Mouse (Mus musculus): ENCODE measurements around the gene Xpo1. TPM values are rescaled to one million over a fixed set of nuclear protein-coding genes. Genes with fewer than 3 reads are reported as not detected.

Xpo1 gene
- total RNA-seq (2014; fragmentation: Nextera tagmentation) (213 and 219 TPM in 2 replicates), total RNA-seq (2017) (281 and 334 TPM in 2 replicates), polyA plus RNA-seq (2012) (31.2 and 34.3 TPM in 2 replicates)

DNA sequence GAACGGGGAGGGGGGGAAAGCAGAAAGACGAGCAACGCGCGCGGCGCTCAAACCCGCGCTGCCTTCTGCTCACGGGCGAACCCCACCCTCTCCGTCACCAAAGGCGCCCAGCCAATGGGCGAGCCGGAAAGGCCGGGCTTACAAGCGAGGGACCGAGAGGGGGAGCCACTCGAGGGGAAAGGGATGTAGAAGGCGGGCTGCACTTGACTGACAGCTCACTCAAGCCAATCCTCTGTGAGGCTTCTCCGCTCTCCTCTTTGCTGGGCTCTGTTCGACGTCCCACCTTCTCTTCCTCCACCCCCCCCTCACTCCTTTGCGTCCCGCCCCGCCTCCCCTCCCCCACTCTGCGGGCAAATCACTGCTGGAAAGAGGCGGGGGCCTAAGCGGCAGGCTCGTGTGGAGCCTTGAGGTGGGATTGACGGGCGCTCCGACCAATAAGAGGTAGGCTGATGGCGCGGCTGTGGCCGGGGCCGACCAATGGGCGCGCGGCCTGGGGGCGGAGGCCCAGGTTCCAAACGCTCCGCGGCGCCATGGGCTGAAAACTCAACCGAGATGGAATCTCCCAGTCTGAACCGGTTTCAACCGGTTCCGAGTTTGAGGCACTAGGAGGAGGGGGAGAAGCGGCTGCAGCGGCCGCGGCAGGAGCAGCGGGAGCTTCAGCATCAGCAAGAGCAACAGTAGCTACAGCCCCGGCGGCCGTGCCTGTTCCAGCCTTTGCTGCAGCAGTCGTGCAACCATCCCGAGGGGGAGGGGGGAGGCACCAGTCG is at the start of gene Xpo1:
TSS of gene Xpo1 (plus strand) at position 615 of the 767 bp plus-strand sequence.
- no peaks in the 10 kb centered on the region for H3K27me3 ChIP-seq (ENCODE audit: insufficient read depth, low read length)
- H3K36me3 ChIP-seq (replicated peaks) = peaks cover 23% of the 10 kb centered on the region
- peak; percentile 89 for ATAC-seq (ENCODE audit: extremely low read depth, insufficient number of reproducible peaks, low FRiP score, poor library complexity, severe bottlenecking)
- H3K4me3 ChIP-seq (ENCODE audit: low read depth, low read length) = peak within 1 kb of the TSS; percentile 98
- peak; percentile 97 for DNase-seq (ENCODE audit: low spot score)
- H3K4me1 ChIP-seq (ENCODE audit: insufficient read depth, low read depth, low read length) = peaks cover 38% of the 10 kb centered on the region
- H3K9me3 ChIP-seq (replicated peaks) = no peaks in the 10 kb centered on the region
- TF ChIP-seq POLR2AphosphoS5 (IDR thresholded peaks at IDR 0.05; ENCODE audit: insufficient replicate concordance, low read depth, low read length) (no peak), CTCF (IDR thresholded peaks at IDR 0.05; ENCODE audit: low read depth, low read length) (no peak)

DNA sequence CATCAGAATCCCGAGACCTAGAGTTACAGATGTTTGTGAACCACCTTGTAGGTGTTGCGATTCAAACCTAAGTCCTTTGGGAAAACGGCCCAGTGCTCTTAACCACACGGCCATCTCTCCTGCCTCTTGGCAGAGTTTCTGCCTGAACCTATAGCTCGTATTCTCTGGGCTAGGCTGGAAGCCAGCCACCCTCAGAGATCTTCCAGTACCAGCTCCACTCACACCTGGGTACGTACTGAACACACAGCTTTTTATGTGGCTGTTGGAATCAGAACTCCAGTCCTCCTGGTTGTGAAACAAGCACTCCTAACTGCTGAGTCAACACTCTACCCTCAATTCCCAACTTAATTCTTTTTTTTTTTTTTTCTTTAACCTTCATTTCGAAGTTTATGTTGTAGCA is 46.1 kb upstream of the Xpo1 start:
- 0 out of 2 replicates have a peak, but pooled peaks cover 2% of the 10 kb centered on the region for H3K4me1 ChIP-seq (ENCODE audit: insufficient read depth, low read depth, low read length)
- no peaks in the 10 kb centered on the region for H3K36me3 ChIP-seq (replicated peaks)
- DNase-seq (ENCODE audit: low spot score) (no peak), ATAC-seq (ENCODE audit: extremely low read depth, insufficient number of reproducible peaks, low FRiP score, poor library complexity, severe bottlenecking) (no peak)
- H3K27me3 ChIP-seq (ENCODE audit: insufficient read depth, low read length) = peaks cover 10% of the 10 kb centered on the region; the same call in 1 of the 2 replicates
- H3K4me3 ChIP-seq (ENCODE audit: low read depth, low read length) = no peak overlapping the region
- TF ChIP-seq POLR2AphosphoS5 (IDR thresholded peaks at IDR 0.05; ENCODE audit: insufficient replicate concordance, low read depth, low read length) = no peak
- no peaks in the 10 kb centered on the region for H3K9me3 ChIP-seq (replicated peaks)

DNA sequence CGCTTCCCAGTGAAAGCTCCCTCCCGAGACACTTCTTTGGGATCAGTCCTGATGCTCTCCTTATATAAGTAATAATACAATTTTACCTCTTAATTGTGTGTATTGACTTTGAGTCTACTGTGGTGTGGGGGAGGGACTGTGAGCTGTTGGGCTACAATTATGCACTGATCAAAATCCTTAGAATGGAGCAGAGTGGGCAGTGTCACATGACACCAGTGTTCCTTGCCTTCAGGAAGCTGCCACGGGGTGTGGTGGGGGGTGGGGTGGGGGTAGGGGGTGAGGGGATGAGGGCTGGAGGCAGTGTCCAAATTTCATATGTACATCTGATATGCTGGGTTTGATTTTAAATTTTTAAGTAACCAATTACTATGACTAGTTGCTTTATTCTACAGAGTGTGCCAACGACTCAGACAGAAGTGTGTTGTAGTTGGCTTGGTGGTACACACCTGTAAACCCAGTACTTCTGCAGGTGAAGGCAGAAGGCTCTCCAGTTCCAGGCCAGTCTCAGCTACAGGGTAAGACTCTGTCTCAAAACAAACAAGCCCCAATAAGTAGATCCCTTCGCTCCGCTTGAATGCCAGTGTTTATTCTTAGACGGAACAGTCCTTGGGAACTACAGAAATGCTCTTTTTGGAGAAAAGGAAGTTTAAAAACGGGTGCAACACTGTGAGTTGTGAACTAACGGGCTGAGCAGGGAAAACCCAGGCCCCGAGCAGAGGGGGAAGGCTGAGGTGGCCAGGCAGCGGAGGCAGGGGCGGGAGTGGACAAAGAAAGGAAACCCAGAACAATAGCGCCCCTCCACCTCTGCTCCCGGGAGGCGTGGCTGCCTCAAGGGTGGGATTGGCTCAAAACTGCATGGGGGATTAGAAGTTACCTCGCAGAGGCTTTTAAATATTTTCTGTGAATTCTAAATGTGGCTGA is 45.0 kb upstream of the Xpo1 start:
- DNase-seq (ENCODE audit: low spot score) (no peak), ATAC-seq (ENCODE audit: extremely low read depth, insufficient number of reproducible peaks, low FRiP score, poor library complexity, severe bottlenecking) (no peak)
- no peaks in the 10 kb centered on the region for H3K9me3 ChIP-seq (replicated peaks)
- H3K27me3 ChIP-seq (ENCODE audit: insufficient read depth, low read length) = peaks cover 6% of the 10 kb centered on the region; the same call in 1 of the 2 replicates
- no peaks in the 10 kb centered on the region for H3K36me3 ChIP-seq (replicated peaks)
- H3K4me3 ChIP-seq (ENCODE audit: low read depth, low read length) = no peak overlapping the region
- 0 out of 2 replicates have a peak, but pooled peaks cover 2% of the 10 kb centered on the region for H3K4me1 ChIP-seq (ENCODE audit: insufficient read depth, low read depth, low read length)
- TF ChIP-seq GATA2 (IDR thresholded peaks at IDR 0.05; ENCODE audit: borderline replicate concordance, low read depth, low read length) (no peak), GATA1 (IDR thresholded peaks at IDR 0.05; ENCODE audit: borderline replicate concordance, low read length) (no peak), POLR2AphosphoS5 (IDR thresholded peaks at IDR 0.05; ENCODE audit: insufficient replicate concordance, low read depth, low read length) (no peak), TAL1 (conservative IDR thresholded peaks at IDR 0.05; ENCODE audit: low read depth, low read length) (no peak), CTCF (IDR thresholded peaks at IDR 0.05; ENCODE audit: low read depth, low read length) (no peak)

DNA sequence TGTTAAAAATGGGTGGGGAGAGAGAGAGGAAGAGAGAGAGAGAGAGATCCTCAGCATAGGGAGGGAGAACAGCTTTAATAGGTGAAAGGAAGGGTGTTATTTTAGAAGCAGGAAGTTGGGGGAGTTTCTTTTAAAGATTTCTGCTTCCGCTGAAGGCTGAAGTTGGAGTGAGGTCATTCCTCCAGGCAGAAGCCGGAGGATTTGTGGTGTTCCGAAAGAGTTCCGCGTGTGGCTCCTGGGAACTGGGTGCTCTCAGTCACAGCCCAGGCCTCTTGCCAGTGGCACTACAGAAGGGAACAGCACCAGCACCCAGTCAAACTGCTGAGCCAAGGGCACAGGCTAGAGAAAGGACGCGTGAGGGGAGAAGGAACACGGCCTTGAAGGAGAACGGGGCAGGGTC is 38.4 kb upstream of the Xpo1 start:
- no peaks in the 10 kb centered on the region for H3K4me1 ChIP-seq (ENCODE audit: insufficient read depth, low read depth, low read length)
- H3K9me3 ChIP-seq (replicated peaks) = no peaks in the 10 kb centered on the region
- no peak overlapping the region for H3K4me3 ChIP-seq (ENCODE audit: low read depth, low read length)
- H3K27me3 ChIP-seq (ENCODE audit: insufficient read depth, low read length) = peaks cover 11% of the 10 kb centered on the region; the same call in 1 of the 2 replicates
- ATAC-seq (ENCODE audit: extremely low read depth, insufficient number of reproducible peaks, low FRiP score, poor library complexity, severe bottlenecking) (no peak), DNase-seq (ENCODE audit: low spot score) (no peak)
- no peaks in the 10 kb centered on the region for H3K36me3 ChIP-seq (replicated peaks)
- TF ChIP-seq GATA2 (IDR thresholded peaks at IDR 0.05; ENCODE audit: borderline replicate concordance, low read depth, low read length) = no peak
- no peak for TF ChIP-seq GATA1 (IDR thresholded peaks at IDR 0.05; ENCODE audit: borderline replicate concordance, low read length)
- TF ChIP-seq POLR2AphosphoS5 (IDR thresholded peaks at IDR 0.05; ENCODE audit: insufficient replicate concordance, low read depth, low read length) = no peak
- no peak for TF ChIP-seq CTCF (IDR thresholded peaks at IDR 0.05; ENCODE audit: low read depth, low read length)
- no peak for TF ChIP-seq TAL1 (conservative IDR thresholded peaks at IDR 0.05; ENCODE audit: low read depth, low read length)

DNA sequence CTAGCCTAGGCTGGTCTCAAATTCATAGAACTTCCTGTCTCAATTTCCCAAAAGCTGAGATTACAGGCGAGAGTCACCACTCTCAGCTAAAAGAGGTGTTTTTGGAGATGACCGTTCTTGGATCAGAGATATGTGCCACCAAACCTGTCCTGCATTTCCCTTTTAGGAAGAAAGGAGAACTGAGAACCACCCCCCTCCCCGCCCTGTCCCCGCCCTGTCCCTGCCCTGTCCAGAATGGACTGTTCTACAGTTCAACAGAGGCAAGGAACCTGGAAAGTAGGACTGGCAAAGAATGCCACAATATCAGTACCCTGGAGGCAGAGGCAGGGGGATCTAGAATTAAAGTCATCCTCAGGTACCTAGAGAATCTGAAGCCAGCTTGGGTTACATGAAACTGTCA is 19.8 kb upstream of the Xpo1 start:
- Histone ChIP-seq H3K27me3 (ENCODE audit: insufficient read depth, low read length) (peaks cover 4% of the 10 kb centered on the region; the same call in 1 of the 2 replicates), H3K4me3 (ENCODE audit: low read depth, low read length) (no peak overlapping the region), H3K9me3 (replicated peaks) (no peaks in the 10 kb centered on the region), H3K36me3 (replicated peaks) (no peaks in the 10 kb centered on the region), H3K4me1 (ENCODE audit: insufficient read depth, low read depth, low read length) (peaks cover 12% of the 10 kb centered on the region)
- DNase-seq (ENCODE audit: low spot score) = no peak
- TF ChIP-seq POLR2AphosphoS5 (IDR thresholded peaks at IDR 0.05; ENCODE audit: insufficient replicate concordance, low read depth, low read length) (no peak), CTCF (IDR thresholded peaks at IDR 0.05; ENCODE audit: low read depth, low read length) (no peak), GATA2 (IDR thresholded peaks at IDR 0.05; ENCODE audit: borderline replicate concordance, low read depth, low read length) (no peak), GATA1 (IDR thresholded peaks at IDR 0.05; ENCODE audit: borderline replicate concordance, low read length) (no peak), TAL1 (conservative IDR thresholded peaks at IDR 0.05; ENCODE audit: low read depth, low read length) (no peak)
- ATAC-seq (ENCODE audit: extremely low read depth, insufficient number of reproducible peaks, low FRiP score, poor library complexity, severe bottlenecking) = no peak

DNA sequence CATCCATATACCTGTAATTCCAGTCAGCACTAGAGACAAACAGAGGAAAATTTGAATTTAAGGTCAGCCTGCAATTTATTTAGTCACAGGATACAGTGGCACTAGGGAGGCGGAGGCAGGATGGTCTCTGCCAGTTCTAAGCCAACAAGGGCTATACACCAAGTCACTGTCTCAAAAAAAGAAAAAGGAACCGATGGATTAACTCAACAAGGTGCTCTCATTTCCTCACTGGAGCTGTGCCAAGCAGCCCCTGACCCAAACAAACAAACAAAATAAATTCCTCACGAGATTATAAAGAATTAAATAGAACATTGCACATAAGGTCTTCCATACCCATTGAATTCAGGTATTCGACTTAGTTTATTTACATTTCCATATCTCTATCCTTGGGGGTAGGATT is 1.9 kb upstream of the Xpo1 start:
- no peak for ATAC-seq (ENCODE audit: extremely low read depth, insufficient number of reproducible peaks, low FRiP score, poor library complexity, severe bottlenecking)
- TF ChIP-seq GATA1 (IDR thresholded peaks at IDR 0.05; ENCODE audit: borderline replicate concordance, low read length) (no peak), POLR2AphosphoS5 (IDR thresholded peaks at IDR 0.05; ENCODE audit: insufficient replicate concordance, low read depth, low read length) (no peak), GATA2 (IDR thresholded peaks at IDR 0.05; ENCODE audit: borderline replicate concordance, low read depth, low read length) (no peak), CTCF (IDR thresholded peaks at IDR 0.05; ENCODE audit: low read depth, low read length) (no peak), TAL1 (conservative IDR thresholded peaks at IDR 0.05; ENCODE audit: low read depth, low read length) (no peak)
- no peak for DNase-seq (ENCODE audit: low spot score)
- Histone ChIP-seq H3K4me3 (ENCODE audit: low read depth, low read length) (no peak overlapping the region), H3K9me3 (replicated peaks) (no peaks in the 10 kb centered on the region), H3K27me3 (ENCODE audit: insufficient read depth, low read length) (peaks cover 3% of the 10 kb centered on the region; the same call in 1 of the 2 replicates), H3K36me3 (replicated peaks) (peaks cover 8% of the 10 kb centered on the region), H3K4me1 (ENCODE audit: insufficient read depth, low read depth, low read length) (peaks cover 22% of the 10 kb centered on the region)
